ENCODE assay signal across 9 mouse cellular contexts in the genomic region with DNA sequence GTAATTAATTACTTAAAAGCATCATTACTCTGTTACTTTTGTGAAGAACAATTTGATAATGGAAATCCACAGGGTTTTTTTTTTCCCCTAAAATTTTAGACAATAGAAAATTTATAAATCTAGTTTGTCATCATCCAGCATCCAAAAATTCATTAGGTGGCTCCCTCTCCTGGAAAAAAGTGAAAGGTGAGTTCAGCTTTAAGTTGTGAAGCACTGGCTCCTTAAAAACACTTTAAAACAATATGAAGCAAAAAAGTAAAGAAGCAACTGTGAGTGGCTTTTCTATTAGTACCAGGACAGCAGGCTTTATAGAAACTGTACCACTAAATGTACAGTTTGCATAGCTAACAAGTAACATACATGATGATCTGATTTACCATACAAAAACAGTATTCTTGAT. TPM values are rescaled to one million over a fixed set of nuclear protein-coding genes. Genes with fewer than 3 reads are reported as not detected.
A peak's percentile ranks its signal among the peaks of the same experiment; 100 is the strongest.
DNase-seq lines count a peak whose midpoint lies in the region; ATAC-seq and TF ChIP-seq lines count a peak whose summit lies in the region.
"Had no signal": no experiment of that assay in that cellular context is flagged by ENCODE, and none has a peak within 500 bp of the region (broad histone marks: within the 10 kb centered on the region; RNA-seq: fewer than 3 reads in every experiment).

No protein-coding gene starts in this region.

- H3K9ac ChIP-seq in intestine, embryonic 14.5 days (ENCODE audit: low read length): no peak overlapping the region
- H3K9ac ChIP-seq in intestine, embryonic 16.5 days (ENCODE audit: low read depth, low read length): no peak overlapping the region
- no peak overlapping the region for H3K9ac ChIP-seq in MEL (ENCODE audit: control insufficient read depth, low read depth, low read length, poor library complexity, severe bottlenecking)
- no peak overlapping the region for H3K9ac ChIP-seq in liver, embryonic 14.5 days (replicated peaks)

- H3K4me1 ChIP-seq in intestine, embryonic 14.5 days (replicated peaks; ENCODE audit: control insufficient read depth, insufficient read depth, low read length): peaks cover 18% of the 10 kb centered on the region
- peaks cover 5% of the 10 kb centered on the region; the same call in 1 of the 2 replicates for H3K4me1 ChIP-seq in intestine, embryonic 16.5 days (ENCODE audit: control insufficient read depth, insufficient read depth, low read length)
- H3K4me1 ChIP-seq in MEL (ENCODE audit: control insufficient read depth in 1 of 2, insufficient read depth in 2 of 2, low read length in 2 of 2): peaks cover 8 to 9% of the 10 kb centered on the region in 2 experiments
- H3K4me1 ChIP-seq in embryonic facial prominence, embryonic 10.5 days: peaks cover 31% of the 10 kb centered on the region
- peaks cover 12 to 18% of the 10 kb centered on the region in 2 experiments for H3K4me1 ChIP-seq in liver, embryonic 14.5 days (replicated peaks; ENCODE audit: control insufficient read depth in 2 of 2, insufficient read depth in 2 of 2, low read length in 1 of 2)

- peaks cover 17% of the 10 kb centered on the region for H3K79me2 ChIP-seq in MEL (ENCODE audit: control insufficient read depth, insufficient read depth, low read length, poor library complexity)

- no peak for TF ChIP-seq EP300 in MEL (IDR thresholded peaks at IDR 0.05; ENCODE audit: low read depth in 1 of 2, low read length in 2 of 2)
- TF ChIP-seq EP300 in liver, embryonic 14.5 days (IDR thresholded peaks at IDR 0.05; ENCODE audit: low read depth): no peak

- TF ChIP-seq CTCF in MEL (IDR thresholded peaks at IDR 0.05 in 2 of 3, conservative IDR thresholded peaks at IDR 0.05 in 1 of 3; ENCODE audit: control insufficient read depth in 1 of 3, insufficient read depth in 1 of 3, low read depth in 2 of 3, low read length in 3 of 3, poor library complexity in 1 of 3, severe bottlenecking in 1 of 3): peak in 1 of 3 experiments; percentile 25; a peak in 1 of 6 replicates
- no peak for TF ChIP-seq CTCF in liver, embryonic 14.5 days (IDR thresholded peaks at IDR 0.05; ENCODE audit: low read depth)

- intact Hi-C loops in left cerebral cortex, postnatal 4 days (cut with DNase I): loop anchor here (5.0 to 10.0 kb wide), 2 partner anchors 78 to 1900 kb away; no protein-coding TSS in a partner anchor

- H3K27me3 ChIP-seq in intestine, embryonic 14.5 days (replicated peaks; ENCODE audit: control insufficient read depth, insufficient read depth, low read length): no peaks in the 10 kb centered on the region
- no peaks in the 10 kb centered on the region for H3K27me3 ChIP-seq in intestine, embryonic 16.5 days (replicated peaks; ENCODE audit: control insufficient read depth, insufficient read depth, low read length)
- no peaks in the 10 kb centered on the region for H3K27me3 ChIP-seq in MEL (ENCODE audit: control insufficient read depth in 1 of 2, insufficient read depth in 2 of 2, low read length in 2 of 2)
- H3K27me3 ChIP-seq in embryonic facial prominence, embryonic 10.5 days (replicated peaks; ENCODE audit: low read depth, poor library complexity, severe bottlenecking): no peaks in the 10 kb centered on the region
- H3K27me3 ChIP-seq in liver, embryonic 14.5 days (ENCODE audit: control insufficient read depth, insufficient read depth, low read length): no peaks in the 10 kb centered on the region

- no peak for DNase-seq in intestine, embryonic 14.5 days (ENCODE audit: low spot score)
- no peak for DNase-seq in MEL (ENCODE audit: low read depth, low spot score)
- no peak for DNase-seq in embryonic facial prominence, embryonic 10.5 days (ENCODE audit: low spot score)
- no peak for DNase-seq in liver, embryonic 14.5 days (ENCODE audit: low read depth in 3 of 3, low spot score in 3 of 3)
- DNase-seq in spleen, postnatal 4 days (ENCODE audit: low spot score in 2 of 2): no peak
- no peak for DNase-seq in left cerebral cortex, postnatal 4 days
- DNase-seq in thymus, adult 18-20 months: no peak

- H3K4me3 ChIP-seq in intestine, embryonic 14.5 days (ENCODE audit: low read depth, low read length): no peak overlapping the region; the same call in 1 of the 2 replicates
- H3K4me3 ChIP-seq in intestine, embryonic 16.5 days (ENCODE audit: low read length): no peak overlapping the region
- no peak overlapping the region for H3K4me3 ChIP-seq in MEL (ENCODE audit: control insufficient read depth in 1 of 2, insufficient read depth in 1 of 2, low read depth in 2 of 2, low read length in 2 of 2)
- H3K4me3 ChIP-seq in embryonic facial prominence, embryonic 10.5 days: peak overlapping the region; percentile 81
- no peak overlapping the region for H3K4me3 ChIP-seq in liver, embryonic 14.5 days (ENCODE audit: insufficient read depth in 1 of 2, low read depth in 2 of 2, low read length in 2 of 2)

- peak overlapping the region; percentile 61 for H3K4me2 ChIP-seq in intestine, embryonic 14.5 days (ENCODE audit: low read length)
- no peak overlapping the region for H3K4me2 ChIP-seq in intestine, embryonic 16.5 days (ENCODE audit: low read depth, low read length)
- peak overlapping the region; percentile 98 for H3K4me2 ChIP-seq in liver, embryonic 14.5 days (ENCODE audit: low read depth)

- H3K27ac ChIP-seq in intestine, embryonic 14.5 days (ENCODE audit: low read depth): no peak overlapping the region
- no peak overlapping the region for H3K27ac ChIP-seq in intestine, embryonic 16.5 days (ENCODE audit: low read length)
- no peak overlapping the region for H3K27ac ChIP-seq in MEL (ENCODE audit: control insufficient read depth, low read depth, low read length)
- no peak overlapping the region for H3K27ac ChIP-seq in embryonic facial prominence, embryonic 10.5 days (replicated peaks)
- no peak overlapping the region for H3K27ac ChIP-seq in liver, embryonic 14.5 days

- peak; percentile 11; the same call in 1 of the 2 replicates for TF ChIP-seq RAD21 in MEL (IDR thresholded peaks at IDR 0.05; ENCODE audit: low read depth, low read length)

- no peak for ATAC-seq in intestine, embryonic 14.5 days (replicated peaks; ENCODE audit: low FRiP score, low TSS enrichment, low read depth)
- ATAC-seq in intestine, embryonic 16.5 days: no peak
- no peak for ATAC-seq in liver, embryonic 14.5 days (ENCODE audit: insufficient read depth)
- ATAC-seq: activated CD4-positive, CD25-positive, alpha-beta regulatory T cell, adult 4 months had no signal

- H3K36me3 ChIP-seq in intestine, embryonic 14.5 days (ENCODE audit: control insufficient read depth, insufficient read depth, low read length): no peaks in the 10 kb centered on the region
- no peaks in the 10 kb centered on the region for H3K36me3 ChIP-seq in intestine, embryonic 16.5 days (ENCODE audit: control insufficient read depth, insufficient read depth, low read length)
- peaks cover 0 to 20% of the 10 kb centered on the region in 2 experiments; a peak in 2 of 4 replicates for H3K36me3 ChIP-seq in MEL (ENCODE audit: control insufficient read depth in 1 of 2, insufficient read depth in 2 of 2, low read length in 2 of 2)
- no peaks in the 10 kb centered on the region for H3K36me3 ChIP-seq in embryonic facial prominence, embryonic 10.5 days (replicated peaks)
- H3K36me3 ChIP-seq in liver, embryonic 14.5 days (replicated peaks; ENCODE audit: control insufficient read depth, insufficient read depth, low read depth): no peaks in the 10 kb centered on the region

- no peak for TF ChIP-seq POLR2A in MEL (IDR thresholded peaks at IDR 0.05; ENCODE audit: control insufficient read depth in 1 of 2, insufficient read depth in 1 of 2, low read depth in 1 of 2, low read length in 2 of 2, poor library complexity in 1 of 2)

- no peaks in the 10 kb centered on the region for H3K9me3 ChIP-seq in intestine, embryonic 14.5 days (ENCODE audit: control insufficient read depth, low read length)
- H3K9me3 ChIP-seq in intestine, embryonic 16.5 days (ENCODE audit: control insufficient read depth, low read length): no peaks in the 10 kb centered on the region
- no peaks in the 10 kb centered on the region for H3K9me3 ChIP-seq in MEL (replicated peaks; ENCODE audit: insufficient read depth, low read length)
- H3K9me3 ChIP-seq in embryonic facial prominence, embryonic 10.5 days: no peaks in the 10 kb centered on the region
- no peaks in the 10 kb centered on the region for H3K9me3 ChIP-seq in liver, embryonic 14.5 days (ENCODE audit: control insufficient read depth, low read length)

TF ChIP-seq in MEL, 35 proteins besides CTCF, POLR2A, EP300 and RAD21:
- TF ChIP-seq SMC3 (IDR thresholded peaks at IDR 0.05; ENCODE audit: low read depth, low read length): peak; percentile 13; the same call in 1 of the 2 replicates
- no peak for TF ChIP-seq CHD2 (IDR thresholded peaks at IDR 0.05; ENCODE audit: low read length)

RNA-seq across cellular contexts. Expression of gene 1190002N15Rik, which starts 3.1 kb away (rescaled TPM):
- polyA plus RNA-seq in intestine, embryonic 14.5 days (2014; fragmentation: Nextera tagmentation; extraction: Ambion mirVana): 8.6 and 8.9 TPM in 2 replicates
- 3.2 and 3.5 TPM in 2 replicates for polyA plus RNA-seq in intestine, embryonic 16.5 days (2015; fragmentation: Nextera tagmentation; extraction: Ambion mirVana)
- total RNA-seq in MEL (2012; rRNA removed): 4.7 and 7.4 TPM in 2 replicates
- 1 to 10 TPM in 1 of 2 experiments, not detected in 1; 8.8 TPM for polyA plus RNA-seq in MEL (2012; ENCODE audit: insufficient read depth in 1 of 2, insufficient read length in 2 of 2, low read depth in 1 of 2, low replicate concordance in 2 of 2, missing spikeins in 1 of 2)
- polyA plus RNA-seq in embryonic facial prominence, embryonic 10.5 days (2016; fragmentation: Nextera tagmentation; extraction: Ambion mirVana): 6.4 TPM in 2 replicates
- 5.8 and 7.9 TPM in 2 replicates for polyA plus RNA-seq in liver, embryonic 14.5 days (2012; rRNA removed)
- polyA plus RNA-seq in liver, embryonic 14.5 days (2014; fragmentation: Nextera tagmentation; extraction: Ambion mirVana): 5.2 and 8.9 TPM in 2 replicates
- 10 to 100 TPM; 19.6 to 20.7 TPM for total RNA-seq in left cerebral cortex, postnatal 4 days (2021)
